Mouse (Mus musculus): Measurements from ENCODE around the gene Cav1.

DNA sequence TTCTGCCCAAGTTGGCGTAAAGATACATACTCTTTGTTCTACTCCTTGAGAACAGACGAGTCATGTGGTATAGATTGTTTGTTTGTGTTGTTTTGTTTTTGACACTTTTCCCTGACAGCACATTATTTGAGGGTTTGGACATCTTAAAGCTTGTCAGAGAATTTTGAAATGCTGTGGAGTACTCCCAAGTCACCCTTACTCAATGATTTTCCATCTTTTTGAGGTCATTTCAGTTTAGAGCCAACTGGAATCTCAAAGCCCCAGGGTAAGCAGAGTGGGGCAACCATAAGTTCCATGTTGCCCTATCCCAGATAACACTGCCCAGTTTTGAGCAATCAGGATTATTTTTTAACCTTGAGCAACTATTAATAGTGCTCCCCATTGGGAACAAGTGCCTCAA lies 8.1 kb downstream of the Cav1 start:
- TF ChIP-seq CTCF (IDR thresholded peaks at IDR 0.05) (no peak), EP300 (IDR thresholded peaks at IDR 0.05; ENCODE audit: insufficient read depth, low read depth, low read length) (no peak)

All from heart, adult 2 months (tissue).